In the genomic region with DNA sequence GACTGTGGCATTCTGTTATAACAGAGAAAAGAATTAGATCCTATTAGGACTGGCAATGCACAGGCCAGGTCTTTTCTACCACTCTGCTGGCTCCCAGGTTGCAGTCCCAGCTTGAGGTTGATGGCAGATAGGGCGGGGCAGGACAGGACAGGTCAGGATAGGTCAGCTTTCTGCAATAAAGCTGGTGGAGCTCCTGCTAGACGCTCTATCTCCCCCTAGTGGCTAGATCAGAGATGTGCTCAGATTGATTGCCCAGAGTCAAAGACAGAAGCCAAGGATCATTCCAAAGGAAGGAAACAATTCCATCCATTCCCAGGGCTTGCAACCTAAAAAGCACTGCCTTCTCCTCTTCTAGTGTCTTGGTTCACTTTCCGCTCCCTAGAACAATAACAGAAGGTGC, we compare ENCODE assay signal across 8 mouse cellular contexts. TPM values are rescaled to one million over a fixed set of nuclear protein-coding genes. Genes with fewer than 3 reads are reported as not detected.
DNase-seq lines count a peak whose midpoint lies in the region; ATAC-seq lines count a peak whose summit lies in the region.

No protein-coding gene starts in this region.

- no peaks in the 10 kb centered on the region for H3K9me3 ChIP-seq in intestine, embryonic 16.5 days (ENCODE audit: control insufficient read depth, low read length)

- peak; percentile 18 for DNase-seq in gastrocnemius, adult 18-20 months (ENCODE audit: low spot score)
- DNase-seq in gastrocnemius, postnatal 25 days = no peak
- peak; percentile 26 for DNase-seq in thymus, postnatal 0 days (ENCODE audit: low spot score)
- no peak for DNase-seq in thymus, adult 18-20 months
- peak; percentile 21 to 46 for DNase-seq in cerebellum, postnatal 25 days
- peak; percentile 11 for DNase-seq in lung, postnatal 14 days
- DNase-seq in thymus, postnatal 4 days = peak; percentile 15

- H3K4me3 ChIP-seq in intestine, embryonic 16.5 days (ENCODE audit: low read length) = no peak overlapping the region

- no peak overlapping the region for H3K27ac ChIP-seq in intestine, embryonic 16.5 days (ENCODE audit: low read length)

- no peaks in the 10 kb centered on the region for H3K36me3 ChIP-seq in intestine, embryonic 16.5 days (ENCODE audit: control insufficient read depth, insufficient read depth, low read length)

- H3K4me1 ChIP-seq in intestine, embryonic 16.5 days (ENCODE audit: control insufficient read depth, insufficient read depth, low read length) = 0 out of 2 replicates have a peak, but pooled peaks cover 3% of the 10 kb centered on the region

- 27% methylated on average over 3 of the region's 3 CpGs for WGBS in intestine, embryonic 16.5 days

- no peak overlapping the region for H3K9ac ChIP-seq in intestine, embryonic 16.5 days (ENCODE audit: low read depth, low read length)

- no peak overlapping the region for H3K4me2 ChIP-seq in intestine, embryonic 16.5 days (ENCODE audit: low read depth, low read length)

- no peaks in the 10 kb centered on the region for H3K27me3 ChIP-seq in intestine, embryonic 16.5 days (replicated peaks; ENCODE audit: control insufficient read depth, insufficient read depth, low read length)

- ATAC-seq in intestine, embryonic 16.5 days = peak; percentile 61

RNA-seq across cellular contexts. Expression of a gene that starts 57.8 kb away (rescaled TPM):
- not detected for total RNA-seq in gastrocnemius, adult 18-20 months (2021)
- not detected for total RNA-seq in gastrocnemius, postnatal 25 days (2021)
- polyA plus RNA-seq in thymus, postnatal 0 days (2015; fragmentation: Nextera tagmentation; extraction: Ambion mirVana) = not detected in 2 replicates
- polyA plus RNA-seq in intestine, embryonic 16.5 days (2015; fragmentation: Nextera tagmentation; extraction: Ambion mirVana) = 101 and 109 TPM in 2 replicates

Comparison
In these comparisons a context has a peak if more than half of its experiments do, and no peak if none do; other contexts are left out.
1. DNase-seq: peak in gastrocnemius, adult 18-20 months (single experiment), thymus, postnatal 0 days (single experiment), cerebellum, postnatal 25 days (2 of 2), lung, postnatal 14 days (single experiment) and thymus, postnatal 4 days (single experiment); none in gastrocnemius, postnatal 25 days (single experiment) and thymus, adult 18-20 months (0 of 2).